Mouse (Mus musculus): Measurements from ENCODE around the gene Col9a2. TPM values are rescaled to one million over a fixed set of nuclear protein-coding genes. Genes with fewer than 3 reads are reported as not detected.

Col9a2 gene
- polyA plus RNA-seq, 1 experiment: 11.1 TPM

- no peak for DNase-seq
- no peak overlapping the region for H3K27ac ChIP-seq (ENCODE audit: insufficient read depth, low read length)
- no peak overlapping the region for H3K4me3 ChIP-seq (replicated peaks; ENCODE audit: insufficient read depth, low read depth, low read length)
- no peak for TF ChIP-seq CTCF (IDR thresholded peaks at IDR 0.05; ENCODE audit: borderline replicate concordance, insufficient read depth, low read depth, low read length)
- WGBS: 80% methylated on average over 2 of the region's 2 CpGs
- no peaks in the 10 kb centered on the region for H3K27me3 ChIP-seq (ENCODE audit: control insufficient read depth, insufficient read depth, low read length)
- no peaks in the 10 kb centered on the region for H3K4me1 ChIP-seq (ENCODE audit: control insufficient read depth, insufficient read depth, low read length)
These were observed 15.2 kb upstream of the Col9a2 start for GRCm38 (mm10) chr4:121023941-121024340.

- Histone ChIP-seq H3K4me3 (replicated peaks; ENCODE audit: insufficient read depth, low read depth, low read length) (no peak overlapping the region), H3K27me3 (ENCODE audit: control insufficient read depth, insufficient read depth, low read length) (no peaks in the 10 kb centered on the region), H3K27ac (ENCODE audit: insufficient read depth, low read length) (no peak overlapping the region), H3K4me1 (ENCODE audit: control insufficient read depth, insufficient read depth, low read length) (no peaks in the 10 kb centered on the region)
- TF ChIP-seq POLR2A (IDR thresholded peaks at IDR 0.05; ENCODE audit: borderline replicate concordance, insufficient read depth, low read length): no peak
- WGBS: 68% methylated on average over 2 of the region's 2 CpGs
- DNase-seq: no peak
These were observed 13.5 kb upstream of the Col9a2 start for GRCm38 (mm10) chr4:121025681-121026080.

GRCm38 (mm10) chr4:121028146-121028545 lies 11.0 kb upstream of the Col9a2 start:
- H3K4me1 ChIP-seq (ENCODE audit: control insufficient read depth, insufficient read depth, low read length): no peaks in the 10 kb centered on the region
- no peak overlapping the region for H3K27ac ChIP-seq (ENCODE audit: insufficient read depth, low read length)
- WGBS: 92% methylated on average over 1 of the region's 1 CpGs
- TF ChIP-seq POLR2A (IDR thresholded peaks at IDR 0.05; ENCODE audit: borderline replicate concordance, insufficient read depth, low read length) (no peak), CTCF (IDR thresholded peaks at IDR 0.05; ENCODE audit: borderline replicate concordance, insufficient read depth, low read depth, low read length) (no peak)
- no peaks in the 10 kb centered on the region for H3K27me3 ChIP-seq (ENCODE audit: control insufficient read depth, insufficient read depth, low read length)
- H3K4me3 ChIP-seq (replicated peaks; ENCODE audit: insufficient read depth, low read depth, low read length): no peak overlapping the region
- no peak for DNase-seq

- H3K4me3 ChIP-seq (replicated peaks; ENCODE audit: insufficient read depth, low read depth, low read length): no peak overlapping the region
- H3K27me3 ChIP-seq (ENCODE audit: control insufficient read depth, insufficient read depth, low read length): no peaks in the 10 kb centered on the region
- DNase-seq: peak; percentile 41 to 50
- no peaks in the 10 kb centered on the region for H3K4me1 ChIP-seq (ENCODE audit: control insufficient read depth, insufficient read depth, low read length)
- H3K27ac ChIP-seq (ENCODE audit: insufficient read depth, low read length): no peak overlapping the region
- 24% methylated on average over 14 of the region's 14 CpGs for WGBS
- peak; percentile 67 for TF ChIP-seq CTCF (IDR thresholded peaks at IDR 0.05; ENCODE audit: borderline replicate concordance, insufficient read depth, low read depth, low read length)
- no peak for TF ChIP-seq POLR2A (IDR thresholded peaks at IDR 0.05; ENCODE audit: borderline replicate concordance, insufficient read depth, low read length)
These were observed 10.4 kb upstream of the Col9a2 start for GRCm38 (mm10) chr4:121028659-121029392.

- DNase-seq: no peak
- Histone ChIP-seq H3K27me3 (ENCODE audit: control insufficient read depth, insufficient read depth, low read length) (no peaks in the 10 kb centered on the region), H3K4me3 (replicated peaks; ENCODE audit: insufficient read depth, low read depth, low read length) (no peak overlapping the region), H3K4me1 (ENCODE audit: control insufficient read depth, insufficient read depth, low read length) (no peaks in the 10 kb centered on the region), H3K27ac (ENCODE audit: insufficient read depth, low read length) (no peak overlapping the region)
- WGBS: 79% methylated on average over 3 of the region's 3 CpGs
- TF ChIP-seq CTCF (IDR thresholded peaks at IDR 0.05; ENCODE audit: borderline replicate concordance, insufficient read depth, low read depth, low read length) (no peak), POLR2A (IDR thresholded peaks at IDR 0.05; ENCODE audit: borderline replicate concordance, insufficient read depth, low read length) (no peak)
These were observed 9.6 kb upstream of the Col9a2 start for GRCm38 (mm10) chr4:121029632-121030031.

- H3K27ac ChIP-seq (ENCODE audit: insufficient read depth, low read length): no peak overlapping the region
- TF ChIP-seq POLR2A (IDR thresholded peaks at IDR 0.05; ENCODE audit: borderline replicate concordance, insufficient read depth, low read length): no peak
- TF ChIP-seq CTCF (IDR thresholded peaks at IDR 0.05; ENCODE audit: borderline replicate concordance, insufficient read depth, low read depth, low read length): no peak
These were observed 7.7 kb upstream of the Col9a2 start for GRCm38 (mm10) chr4:121031440-121031839.

GRCm38 (mm10) chr4:121033006-121033405 lies 6.2 kb upstream of the Col9a2 start:
- no peak for DNase-seq
- Histone ChIP-seq H3K4me1 (ENCODE audit: control insufficient read depth, insufficient read depth, low read length) (no peaks in the 10 kb centered on the region), H3K4me3 (replicated peaks; ENCODE audit: insufficient read depth, low read depth, low read length) (no peak overlapping the region), H3K27ac (ENCODE audit: insufficient read depth, low read length) (no peak overlapping the region), H3K27me3 (ENCODE audit: control insufficient read depth, insufficient read depth, low read length) (no peaks in the 10 kb centered on the region)
- 73% methylated on average over 2 of the region's 2 CpGs for WGBS
- TF ChIP-seq POLR2A (IDR thresholded peaks at IDR 0.05; ENCODE audit: borderline replicate concordance, insufficient read depth, low read length): no peak
- no peak for TF ChIP-seq CTCF (IDR thresholded peaks at IDR 0.05; ENCODE audit: borderline replicate concordance, insufficient read depth, low read depth, low read length)

More at GRCm38 (mm10) chr4:121031440-121031839, 7.7 kb upstream of the Col9a2 start:
- Histone ChIP-seq H3K4me3 (replicated peaks; ENCODE audit: insufficient read depth, low read depth, low read length) (no peak overlapping the region), H3K4me1 (ENCODE audit: control insufficient read depth, insufficient read depth, low read length) (no peaks in the 10 kb centered on the region), H3K27me3 (ENCODE audit: control insufficient read depth, insufficient read depth, low read length) (no peaks in the 10 kb centered on the region)
- 63% methylated on average over 4 of the region's 4 CpGs for WGBS
- DNase-seq: no peak

- H3K4me3 ChIP-seq (replicated peaks; ENCODE audit: insufficient read depth, low read depth, low read length): peak overlapping the region; percentile 37
- no peak for TF ChIP-seq CTCF (IDR thresholded peaks at IDR 0.05; ENCODE audit: borderline replicate concordance, insufficient read depth, low read depth, low read length)
- no peak for TF ChIP-seq POLR2A (IDR thresholded peaks at IDR 0.05; ENCODE audit: borderline replicate concordance, insufficient read depth, low read length)
- 34% methylated on average over 14 of the region's 14 CpGs for WGBS
- DNase-seq: no peak
- H3K27me3 ChIP-seq (ENCODE audit: control insufficient read depth, insufficient read depth, low read length): no peaks in the 10 kb centered on the region; the same call in 1 of the 2 replicates
- no peaks in the 10 kb centered on the region for H3K4me1 ChIP-seq (ENCODE audit: control insufficient read depth, insufficient read depth, low read length)
- H3K27ac ChIP-seq (ENCODE audit: insufficient read depth, low read length): no peak overlapping the region
These were observed 1.1 kb downstream of the Col9a2 start for GRCm38 (mm10) chr4:121040323-121040722.
